Mouse (Mus musculus) embryonic stem cell, embryonic (primary cell): ENCODE results near the gene Zfyve16.

Experiments
- CTCF ChIA-PET, 4 experiments: fragments of 300-600 bp in 2 of 4; fragments of 350-600 bp in 2 of 4; sonication (Branson Sonifier 250); formaldehyde crosslinking; loops; one replicate each; lab custom pipeline; 2022; ENCODE audit warnings: inconsistent platforms in 2 of 4; lab: Charles Lee
- POLR2A ChIA-PET, 4 experiments: fragments of 300-600 bp in 2 of 4; fragments of 350-600 bp in 2 of 4; sonication (Branson Sonifier 250); formaldehyde crosslinking; loops; one replicate each; lab custom pipeline; 2022; ENCODE audit warnings: antibody characterized with exemption in 4 of 4, inconsistent platforms in 1 of 4; lab: Charles Lee

Gene Zfyve16

DNA sequence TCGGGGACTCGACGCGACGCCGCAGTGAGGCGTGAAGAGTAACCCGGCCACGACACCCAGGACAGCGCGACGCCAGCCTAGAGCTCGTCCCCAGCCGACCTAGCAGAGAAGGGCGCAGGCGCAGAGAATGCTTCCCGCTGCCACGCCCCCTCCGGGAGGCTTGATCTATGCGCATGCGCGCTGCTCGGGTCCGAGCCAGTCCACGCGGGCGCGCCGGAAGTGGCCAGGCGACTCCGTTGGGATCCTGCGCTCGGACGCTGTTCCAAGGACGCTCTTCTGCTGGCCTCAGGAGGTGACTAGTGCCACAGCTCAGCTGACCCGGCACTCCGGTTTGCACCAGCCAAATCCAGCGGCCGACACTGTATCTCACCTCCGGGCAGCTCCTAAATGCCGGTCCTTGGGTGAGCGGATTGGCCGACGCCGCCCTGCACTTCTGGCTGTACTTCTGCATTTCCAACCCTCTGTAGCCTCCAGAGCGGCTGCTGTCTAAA is at the start of gene Zfyve16:
Zfyve16 (minus strand) TSS at position 148 of the 491 bp plus-strand sequence.
- POLR2A ChIA-PET: interaction anchor here (0.7 to 2.2 kb wide), 16 partner anchors 9 to 176 kb away, joined by 3 to 18 read pairs (median 4); partner anchors contain the start of genes Dhfr (in 4 of the 4), Msh3 (in 4 of the 4) and Serinc5 (in 2 of the 4)
- CTCF ChIA-PET: interaction anchor here (0.5 to 1.4 kb wide), 6 partner anchors 11 to 454 kb away, joined by 3 to 7 read pairs (median 4); partner anchors contain the start of gene Msh3 (in 1 of the 4)

DNA sequence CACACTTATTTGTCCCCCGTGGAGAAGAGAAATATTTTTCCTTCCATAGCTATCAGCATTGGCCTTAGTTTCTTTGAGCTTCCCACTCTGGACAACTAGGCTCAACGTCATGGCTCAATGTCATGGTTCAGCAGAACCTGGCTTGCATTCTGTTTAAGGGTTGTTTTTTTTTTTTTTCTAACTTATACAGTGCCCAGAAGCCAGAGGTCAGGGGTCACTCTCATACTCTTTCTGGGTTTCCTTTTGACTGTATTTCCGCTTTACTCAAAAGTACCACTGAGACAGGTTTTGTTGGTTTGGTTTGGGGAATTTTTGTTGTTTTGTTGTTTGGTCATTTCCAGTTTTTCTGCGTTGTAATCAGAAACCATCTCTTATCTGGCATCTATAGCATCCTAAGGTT is 47.5 kb upstream of the Zfyve16 start:
- ChIA-PET POLR2A (interaction anchor here in 2 of 4 experiments (0.6 to 0.7 kb wide), 2 partner anchors 135 to 409 kb away, joined by 3 to 4 read pairs; no protein-coding TSS in a partner anchor), CTCF (interaction anchor here in 2 of 4 experiments (0.6 to 0.7 kb wide), 2 partner anchors 9 to 905 kb away, joined by 3 read pairs; no protein-coding TSS in a partner anchor)

DNA sequence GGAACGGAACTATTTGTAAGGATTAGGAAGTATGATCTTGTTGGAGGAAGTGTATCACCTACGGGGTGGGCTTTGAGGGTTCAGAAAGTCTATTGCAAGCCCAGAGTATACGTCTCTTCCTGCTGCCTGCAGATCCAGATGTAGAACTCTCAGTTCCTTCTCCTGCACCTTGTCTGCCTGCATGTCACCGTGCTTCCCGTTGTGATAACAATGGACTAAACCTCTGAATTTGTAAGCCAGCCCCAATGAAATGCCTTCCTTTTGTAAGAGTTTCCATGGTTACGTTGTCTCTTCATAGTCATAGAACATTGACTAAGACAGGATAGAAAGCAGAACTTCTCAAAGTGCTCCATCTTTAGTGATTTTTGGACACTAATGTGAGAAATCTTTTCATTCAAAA is 46.0 kb upstream of the Zfyve16 start:
- ChIA-PET POLR2A (interaction anchor here in 1 of 4 experiments (1.3 kb wide), 1 partner anchor 8 kb away, joined by 3 read pairs; no protein-coding TSS in a partner anchor), CTCF (no interaction called here)

DNA sequence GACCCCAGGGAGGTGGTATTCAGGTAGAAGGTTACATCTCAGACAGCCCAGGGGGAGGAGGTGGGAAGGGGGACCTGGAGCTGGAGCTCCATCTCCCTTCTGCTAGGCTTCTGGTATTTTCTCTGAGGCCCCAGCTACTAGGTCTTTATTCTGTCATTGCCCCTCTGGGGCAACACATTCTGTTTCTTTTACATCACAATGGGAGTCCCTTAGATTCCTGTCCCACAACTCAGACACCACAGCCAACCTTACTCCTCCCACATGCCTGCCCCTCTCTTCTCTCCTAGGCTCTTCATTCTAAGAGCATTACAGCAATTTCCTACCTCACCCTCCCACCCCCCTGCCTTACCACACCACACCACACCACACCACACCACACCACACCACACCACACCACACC is 45.4 kb upstream of the Zfyve16 start, which contains the start of gene Spz1:
Spz1 (minus strand) TSS at position 101 of the 400 bp plus-strand sequence.
- ChIA-PET POLR2A (interaction anchor here in 1 of 4 experiments (1.3 kb wide), 1 partner anchor 9 kb away, joined by 3 read pairs; no protein-coding TSS in a partner anchor), CTCF (no interaction called here)

DNA sequence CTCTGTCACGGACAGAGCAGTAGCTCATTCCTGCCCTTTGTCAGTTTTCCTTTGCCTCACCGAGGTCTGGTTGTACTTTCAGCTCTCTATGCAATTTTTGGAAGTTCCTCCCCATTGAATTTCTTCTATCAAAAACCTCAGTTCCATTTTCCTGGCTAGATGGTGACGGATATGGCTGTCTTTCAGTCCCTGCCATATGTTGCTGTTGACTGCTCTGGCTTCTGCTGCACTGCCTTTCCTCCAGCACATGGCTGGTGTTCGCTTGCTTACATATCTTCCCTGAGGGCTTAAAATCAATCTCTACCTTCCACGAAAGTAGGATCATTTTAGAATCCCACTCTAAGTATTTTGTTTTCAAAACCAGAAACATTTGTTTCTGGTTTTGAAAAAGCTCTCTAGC is 28.8 kb upstream of the Zfyve16 start:
- ChIA-PET POLR2A (no interaction called here), CTCF (interaction anchor here in 1 of 4 experiments (0.5 to 0.6 kb wide), 2 partner anchors 456 to 843 kb away, joined by 4 to 9 read pairs; no protein-coding TSS in a partner anchor)

DNA sequence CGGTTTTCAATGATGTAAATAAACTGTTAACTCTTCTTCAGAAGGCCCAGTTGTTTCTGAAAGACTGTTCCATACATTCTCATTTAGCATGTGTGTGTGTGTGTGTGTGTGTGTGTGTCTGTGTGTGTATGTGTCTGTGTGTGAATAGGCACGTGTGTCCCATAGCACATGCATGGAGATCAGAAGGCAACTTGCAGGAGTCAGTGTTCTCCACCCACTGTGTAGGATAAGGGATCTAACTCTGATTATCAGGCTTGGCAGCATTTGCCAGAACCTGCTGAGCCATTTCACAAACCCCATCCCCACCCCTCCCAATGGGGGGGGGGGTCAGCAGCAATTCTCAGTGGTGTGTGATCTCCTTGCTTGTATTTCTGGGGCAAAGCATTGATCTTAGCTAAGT is 26.6 kb upstream of the Zfyve16 start:
- ChIA-PET POLR2A (no interaction called here), CTCF (no interaction called here)

DNA sequence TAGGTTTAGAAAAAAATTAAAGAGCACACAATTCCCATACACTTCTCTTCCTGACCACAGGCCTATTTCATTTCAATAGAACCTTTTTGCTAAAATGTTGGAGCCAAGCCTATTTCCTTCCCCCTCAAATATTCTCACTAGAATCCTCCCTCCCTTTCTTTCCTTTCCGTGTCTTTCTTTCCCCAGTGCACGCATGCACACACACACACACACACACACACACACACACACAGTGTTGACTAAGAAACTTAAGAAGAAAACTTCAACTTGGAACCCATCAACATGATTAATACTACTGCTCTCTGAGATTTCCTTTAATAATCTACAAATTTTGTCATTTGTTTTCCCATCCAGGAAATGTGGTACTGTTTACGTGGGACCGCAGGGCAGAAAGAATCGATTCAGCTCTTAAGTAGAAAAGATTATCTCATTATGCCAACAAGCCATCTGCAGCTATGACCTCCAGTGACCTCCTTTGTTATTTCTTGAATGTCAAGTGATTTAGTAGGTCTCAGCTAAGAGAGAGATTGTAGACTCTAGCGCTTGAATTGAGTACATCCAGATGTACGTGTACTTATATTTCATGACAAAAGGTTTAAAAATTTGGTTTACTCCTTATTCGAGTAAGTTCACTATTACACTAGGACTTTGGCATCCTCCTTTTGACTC is 25.9 kb upstream of the Zfyve16 start:
- CTCF ChIA-PET: no interaction called here
- POLR2A ChIA-PET: no interaction called here

DNA sequence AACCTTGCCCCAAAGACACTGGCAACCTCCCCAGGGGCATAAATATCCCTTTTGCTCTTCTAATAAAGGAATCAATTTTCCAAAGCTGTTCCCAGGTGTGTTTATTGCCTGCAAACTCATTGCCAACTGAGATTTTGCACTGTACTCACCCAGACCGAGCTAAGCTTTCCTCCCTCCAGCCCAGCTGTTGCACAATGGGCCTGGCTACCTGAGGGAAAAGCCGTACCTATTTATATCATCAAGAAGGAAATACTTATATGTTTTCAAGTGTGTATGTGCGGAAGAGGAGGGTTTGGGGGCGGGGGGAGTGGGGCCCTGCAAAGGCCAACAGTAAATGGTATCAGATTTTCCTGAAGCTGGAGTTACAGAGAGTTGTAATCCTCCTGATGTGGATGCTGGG is 16.4 kb upstream of the Zfyve16 start:
- ChIA-PET POLR2A (no interaction called here), CTCF (interaction anchor here in 1 of 4 experiments (0.6 kb wide), 1 partner anchor 696 kb away, joined by 3 read pairs; no protein-coding TSS in a partner anchor)

DNA sequence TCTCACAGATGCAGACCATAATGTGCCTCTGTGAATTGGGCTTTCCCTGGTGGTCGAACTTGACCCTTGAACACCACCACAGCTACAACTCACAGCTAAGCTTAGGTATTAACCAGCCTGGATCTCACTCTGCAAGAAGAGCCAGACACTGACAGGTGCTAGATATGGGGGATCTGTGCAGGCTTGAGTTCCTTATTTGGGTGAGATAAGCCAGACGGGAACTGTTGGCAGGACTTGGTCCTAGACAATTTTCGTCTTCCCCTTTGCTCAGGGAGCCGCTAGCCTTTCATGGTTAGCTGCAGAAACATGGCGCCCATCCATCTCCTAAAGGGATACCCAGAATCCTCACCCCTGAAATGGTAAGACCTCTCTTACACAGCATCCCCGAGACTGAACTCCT is 10.3 kb upstream of the Zfyve16 start:
- CTCF ChIA-PET: interaction anchor here in 1 of 4 experiments (1.5 kb wide), 1 partner anchor 10 kb away, joined by 4 read pairs; the partner anchor contains the start of gene Zfyve16

DNA sequence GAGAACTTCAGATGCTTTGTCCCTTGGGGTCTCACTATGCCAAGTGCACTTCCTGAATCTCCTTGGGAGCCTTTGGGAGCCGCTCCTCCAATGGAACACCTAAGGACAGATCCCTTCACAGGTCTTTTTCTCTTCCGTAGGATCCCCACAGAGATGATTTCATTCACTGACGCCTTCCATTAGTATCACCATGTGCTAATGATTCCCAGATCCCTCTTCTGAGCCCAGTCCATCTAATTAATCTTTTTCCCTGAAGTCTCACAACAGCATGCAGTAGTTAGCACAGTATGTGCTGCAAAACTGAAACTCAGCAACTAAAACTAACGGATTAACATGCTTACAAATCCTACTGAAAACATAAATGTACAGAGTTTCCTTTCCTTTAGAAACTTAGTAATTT is 8.5 kb upstream of the Zfyve16 start:
- ChIA-PET POLR2A (interaction anchor here in 1 of 4 experiments (0.6 kb wide), 1 partner anchor 273 kb away, joined by 4 read pairs; no protein-coding TSS in a partner anchor), CTCF (no interaction called here)

More for the DNA sequence above, 10.3 kb upstream of the Zfyve16 start:
- POLR2A ChIA-PET: interaction anchor here in 1 of 4 experiments (1.7 kb wide), 1 partner anchor 10 kb away, joined by 5 read pairs; the partner anchor contains the start of gene Zfyve16

DNA sequence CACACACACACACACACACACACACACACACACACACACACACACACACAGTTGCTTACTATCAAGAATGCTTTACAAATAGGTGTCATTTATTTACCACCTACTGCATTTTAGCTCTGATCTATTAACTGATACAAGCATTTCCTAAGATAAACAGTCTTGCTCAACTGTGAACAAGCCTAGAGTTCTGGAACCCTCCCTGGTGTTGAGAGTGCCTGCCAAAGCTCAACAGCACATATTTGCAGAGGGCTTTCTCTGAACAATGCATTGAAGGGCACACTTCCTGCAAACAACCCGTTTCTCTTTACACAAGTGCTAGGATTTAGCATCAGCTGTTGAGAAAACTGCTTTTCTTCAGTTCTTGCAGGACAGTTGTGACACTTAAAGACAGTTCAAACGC is 3.1 kb upstream of the Zfyve16 start:
- CTCF ChIA-PET: no interaction called here
- POLR2A ChIA-PET: no interaction called here

DNA sequence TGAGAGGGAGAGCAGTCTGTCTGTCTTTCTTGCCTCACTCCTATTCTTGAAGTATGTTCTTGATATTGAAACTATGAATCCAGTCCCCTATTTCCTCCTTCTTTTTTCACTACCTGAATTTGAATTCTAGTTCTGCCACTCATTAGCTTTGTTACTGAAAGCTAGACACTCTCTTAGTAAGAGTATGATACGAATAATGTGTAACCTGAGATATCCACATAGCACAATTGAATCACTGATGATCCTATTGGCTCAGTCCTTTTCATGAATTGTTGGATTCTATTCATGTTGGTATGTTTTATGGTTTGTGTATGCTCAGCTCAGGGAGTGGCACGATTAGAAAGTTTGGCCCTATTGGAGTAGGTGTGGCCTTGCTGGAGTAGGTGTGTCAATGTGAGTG is 1.5 kb upstream of the Zfyve16 start:
- ChIA-PET CTCF (no interaction called here), POLR2A (no interaction called here)

DNA sequence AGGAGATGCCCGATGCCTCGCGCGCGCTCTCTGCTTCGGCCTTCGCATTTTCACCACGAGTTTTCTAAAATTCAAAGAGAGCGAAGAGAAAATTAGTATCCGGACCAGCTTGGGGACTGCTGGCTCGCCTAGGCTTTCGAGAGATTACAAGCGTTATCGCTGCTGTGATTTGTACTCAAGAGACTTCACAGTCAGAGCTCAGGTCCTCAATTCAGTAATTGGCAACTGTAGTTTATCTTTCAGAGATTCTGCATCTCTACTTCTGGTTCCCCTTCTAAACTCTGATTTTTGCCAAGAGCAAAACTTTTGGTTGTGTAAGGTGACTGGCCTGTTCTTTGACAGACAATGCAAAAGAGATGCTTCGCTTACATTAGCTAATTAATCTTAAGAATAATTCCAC is 569 bp upstream of the Zfyve16 start:
- CTCF ChIA-PET: interaction anchor here in 3 of 4 experiments (0.6 to 1.4 kb wide), 4 partner anchors 10 to 219 kb away, joined by 3 to 7 read pairs (median 4); partner anchors contain the start of gene Msh3 (in 1 of the 3)

DNA sequence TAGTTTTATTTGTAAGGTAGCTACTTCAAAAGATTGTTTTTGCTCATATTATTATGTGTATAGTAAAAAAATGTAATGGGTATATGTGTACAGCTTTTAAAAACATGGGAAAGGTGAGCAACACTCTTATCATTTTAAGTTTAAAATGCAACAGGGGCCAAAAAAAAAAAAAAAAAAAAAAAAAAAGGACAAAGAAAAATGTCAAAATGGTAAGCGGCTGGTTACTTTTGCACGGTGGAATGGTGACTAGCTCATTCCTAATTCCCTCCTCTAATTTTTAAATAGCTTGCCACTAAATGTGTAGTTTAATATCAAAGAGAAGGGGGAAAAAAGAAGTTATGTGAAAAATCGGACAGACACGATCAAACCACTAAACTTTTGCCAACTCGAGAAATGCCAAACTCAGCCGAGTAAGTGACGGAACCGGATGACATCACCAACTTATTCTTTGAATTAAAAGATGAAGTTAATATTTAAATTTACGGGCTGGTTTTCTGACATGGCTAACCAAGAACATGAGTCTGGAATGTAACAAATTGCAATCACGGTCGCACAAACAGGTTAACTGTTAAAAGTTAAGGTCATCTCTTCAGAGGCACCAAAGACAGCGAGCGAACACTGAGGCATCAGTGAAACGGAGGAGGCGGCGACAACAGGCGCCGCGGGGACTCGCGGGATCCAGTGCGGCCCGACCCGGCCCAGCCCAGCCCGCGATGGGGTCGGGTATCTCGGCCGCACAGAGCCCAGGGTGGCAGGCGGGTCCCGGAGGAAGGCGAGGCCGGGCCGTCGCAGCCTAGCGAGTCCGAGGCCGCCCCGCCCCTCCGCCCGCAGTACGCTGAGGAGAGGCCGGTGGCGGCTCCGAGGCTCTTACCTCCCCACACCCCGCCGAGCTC is 594 bp downstream of the Zfyve16 start:
- POLR2A ChIA-PET: interaction anchor here (0.6 to 2.2 kb wide), 18 partner anchors 8 to 1151 kb away, joined by 3 to 18 read pairs (median 4); partner anchors contain the start of genes Dhfr (in 4 of the 4), Msh3 (in 4 of the 4) and Serinc5 (in 1 of the 4)
- CTCF ChIA-PET: interaction anchor here in 3 of 4 experiments (0.5 to 1.4 kb wide), 5 partner anchors 11 to 455 kb away, joined by 3 to 5 read pairs (median 4); partner anchors contain the start of gene Msh3 (in 1 of the 3)

More for the DNA sequence above, 569 bp upstream of the Zfyve16 start:
- POLR2A ChIA-PET: interaction anchor here in 3 of 4 experiments (0.9 to 2.2 kb wide), 11 partner anchors 10 to 177 kb away, joined by 3 to 18 read pairs (median 6); partner anchors contain the start of genes Dhfr (in 3 of the 3), Msh3 (in 3 of the 3) and Serinc5 (in 2 of the 3)

DNA sequence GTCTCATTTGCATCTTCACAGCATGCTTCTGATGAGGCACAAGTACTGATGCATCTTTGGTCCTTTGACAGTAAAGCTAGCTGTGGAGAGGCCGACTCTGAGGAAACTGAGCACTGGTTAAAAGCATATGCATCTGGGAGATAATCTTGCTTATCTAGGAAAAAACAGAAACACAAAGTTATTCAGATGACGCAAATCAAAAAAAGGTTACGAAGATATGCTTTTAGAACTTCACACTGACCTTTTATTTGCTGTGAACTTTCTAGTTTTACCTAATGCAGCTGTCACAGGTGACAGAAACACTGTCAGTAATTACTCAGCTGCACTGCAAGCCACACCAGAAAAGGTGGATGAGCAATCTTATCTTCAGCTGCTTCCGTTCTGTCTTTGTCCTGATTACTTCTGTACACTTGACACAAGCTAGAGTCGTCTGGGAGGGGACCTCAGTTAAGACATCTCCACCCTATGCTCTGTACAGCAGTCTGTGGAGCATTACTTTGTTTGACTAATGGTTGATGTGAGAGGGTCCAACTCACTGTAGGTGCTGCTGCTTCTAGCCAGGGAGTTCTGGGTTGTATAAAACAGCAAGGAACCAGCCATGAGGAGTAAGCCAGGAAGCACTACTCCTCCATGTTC is 7.4 kb downstream of the Zfyve16 start:
- CTCF ChIA-PET: no interaction called here

DNA sequence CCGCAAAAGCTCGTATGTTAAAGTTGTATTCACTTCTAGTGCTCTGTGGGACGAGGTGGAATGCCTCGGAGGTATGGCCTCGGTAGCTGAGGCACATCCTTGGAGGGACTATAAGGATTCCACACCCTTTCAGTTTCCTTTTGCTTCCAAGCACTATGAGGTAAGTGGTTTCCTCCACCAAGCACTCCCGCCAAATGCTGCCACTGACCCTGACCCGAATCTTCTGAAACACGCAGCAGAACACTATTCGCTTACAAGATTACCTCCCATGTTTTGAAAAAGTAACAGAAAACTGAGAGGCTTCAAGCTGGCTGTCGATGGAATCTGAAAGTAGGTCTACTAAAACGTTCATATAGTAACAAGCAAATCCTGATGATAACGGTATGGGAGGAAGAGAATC is 25.8 kb downstream of the Zfyve16 start:
- CTCF ChIA-PET: interaction anchor here in 1 of 4 experiments (0.8 kb wide), 1 partner anchor 151 kb away, joined by 3 read pairs; the partner anchor contains the start of gene Dhfr
- POLR2A ChIA-PET: no interaction called here

More for the DNA sequence above, 7.4 kb downstream of the Zfyve16 start:
- POLR2A ChIA-PET: no interaction called here

DNA sequence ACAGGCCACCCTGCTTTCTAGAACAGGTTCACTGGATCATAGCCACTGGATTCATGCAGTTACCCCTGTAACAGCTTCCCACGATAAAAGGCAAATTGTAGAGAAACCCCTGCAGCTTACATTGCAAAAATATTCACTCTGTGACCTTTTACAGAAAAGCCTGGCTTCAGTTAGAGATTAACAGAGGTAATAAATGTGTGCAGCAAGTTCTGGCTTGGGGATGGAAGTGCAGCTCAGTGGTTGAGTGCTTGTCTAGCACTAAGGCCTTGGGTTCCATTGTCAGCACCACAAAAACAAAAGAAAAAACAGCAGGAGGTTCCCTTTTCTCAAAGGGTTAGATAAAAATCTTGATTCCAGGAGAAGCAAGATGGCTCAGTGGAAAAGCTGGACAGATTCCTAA is 38.7 kb downstream of the Zfyve16 start:
- ChIA-PET CTCF (no interaction called here), POLR2A (interaction anchor here in 2 of 4 experiments (1.0 to 1.6 kb wide), 3 partner anchors 8 to 137 kb away, joined by 3 to 4 read pairs (median 3); partner anchors contain the start of genes Dhfr (in 1 of the 2), Fam151b (in 1 of the 2) and Msh3 (in 1 of the 2))
